Mouse (Mus musculus): ENCODE results near the gene Hs3st1.

DNA sequence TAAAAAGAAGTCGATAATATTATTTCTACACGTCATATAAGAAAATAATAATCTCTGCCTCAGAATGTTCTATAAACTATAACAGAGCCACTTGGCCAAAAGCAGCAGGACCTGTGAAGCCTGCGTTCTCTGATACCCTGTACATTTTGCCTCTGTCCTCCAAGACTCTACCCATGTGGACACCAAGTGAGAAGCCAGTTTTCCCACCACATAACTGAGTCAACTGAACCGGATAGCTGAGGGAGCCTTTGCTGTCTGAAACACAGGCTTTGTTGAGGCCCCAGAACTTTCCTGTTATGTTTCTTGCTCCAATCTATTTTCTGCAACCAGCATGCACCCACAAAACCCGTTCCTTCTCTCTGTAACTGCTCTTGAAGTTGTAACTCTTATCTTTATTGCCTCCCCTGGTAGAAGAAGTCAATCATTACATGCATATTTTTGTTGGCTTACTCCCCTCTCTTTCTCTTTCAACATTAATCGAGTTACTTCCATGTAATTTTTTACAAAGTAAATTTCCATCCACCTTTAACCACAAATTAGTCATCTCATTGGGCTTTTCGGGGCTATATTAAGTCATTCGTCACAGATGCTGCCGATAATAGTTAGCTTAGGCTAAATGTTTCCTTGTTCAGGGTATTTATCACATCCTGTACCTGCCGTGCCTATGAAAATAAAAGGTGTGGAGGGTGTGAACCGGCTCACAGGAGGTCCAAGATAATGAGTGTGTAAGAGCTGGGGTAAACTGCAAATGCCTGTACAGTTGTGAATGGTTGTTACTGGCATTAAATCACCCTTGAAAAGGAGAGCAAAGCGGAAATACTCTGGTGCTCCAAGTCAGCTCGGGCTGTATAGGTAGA lies 39.4 kb downstream of the Hs3st1 start:
- no peak for TF ChIP-seq POLR2A (IDR thresholded peaks at IDR 0.05; ENCODE audit: low read depth, low read length)
- TF ChIP-seq CTCF (IDR thresholded peaks at IDR 0.05; ENCODE audit: extremely low read depth, insufficient read length, insufficient replicate concordance, low read depth, low read length): no peak
